In the genomic region with DNA sequence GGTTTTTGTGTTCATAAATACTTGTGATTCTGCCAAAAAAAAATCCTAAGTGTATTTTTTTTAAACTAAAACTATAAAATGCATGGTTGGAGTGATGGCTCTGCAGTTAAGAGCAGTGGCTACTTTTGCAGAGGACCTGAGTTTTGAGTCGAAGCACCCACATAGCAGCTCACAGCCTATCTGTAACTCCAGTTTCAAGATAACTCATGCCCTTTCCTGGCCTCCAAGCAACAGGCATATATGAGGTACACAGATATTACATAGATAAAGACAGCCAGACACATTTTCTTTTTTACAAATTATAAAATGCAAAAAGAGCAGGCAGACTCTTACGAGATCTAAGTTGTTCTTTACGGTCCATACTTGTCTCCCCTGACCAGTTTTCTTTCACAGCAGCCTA, we compare ENCODE assay signal across 21 mouse cellular contexts.
"Had no signal": no experiment of that assay in that cellular context is flagged by ENCODE, and none has a peak within 500 bp of the region (broad histone marks: within the 10 kb centered on the region; RNA-seq: fewer than 3 reads in every experiment).

No protein-coding gene starts in this region.

- H3K27ac ChIP-seq: layer of hippocampus, adult 2 months; limb, embryonic 10.5 days; limb, embryonic 13.5 days; neural tube, embryonic 12.5 days; neural tube, embryonic 15.5 days; stomach, postnatal 0 days had no signal

- ATAC-seq: intestine, embryonic 16.5 days had no signal

- H3K9ac ChIP-seq: limb, embryonic 13.5 days; neural tube, embryonic 12.5 days; neural tube, embryonic 15.5 days had no signal

- H3K9me3 ChIP-seq: limb, embryonic 10.5 days; neural tube, embryonic 12.5 days; neural tube, embryonic 15.5 days had no signal

- DNase-seq: kidney, adult 18-20 months; kidney, adult 9 months; kidney, postnatal 25 days; layer of hippocampus, adult 9-11 months; lung, adult 2 months; lung, postnatal 36 days; midbrain, embryonic 14.5 days; right cerebral cortex, adult 18-20 months; right cerebral cortex, postnatal 14 days; right cerebral cortex, postnatal 4 days; thymus, adult 2 months; thymus, postnatal 14 days; thymus, postnatal 4 days had no signal

- H3K4me3 ChIP-seq: layer of hippocampus, adult 2 months; limb, embryonic 10.5 days; limb, embryonic 13.5 days; neural tube, embryonic 12.5 days; neural tube, embryonic 15.5 days had no signal

- H3K27me3 ChIP-seq: limb, embryonic 13.5 days; neural tube, embryonic 12.5 days; neural tube, embryonic 15.5 days had no signal

- H3K4me1 ChIP-seq: limb, embryonic 10.5 days; limb, embryonic 13.5 days; neural tube, embryonic 12.5 days; neural tube, embryonic 15.5 days had no signal

- H3K4me2 ChIP-seq: limb, embryonic 13.5 days; midbrain, embryonic 11.5 days; neural tube, embryonic 12.5 days; neural tube, embryonic 15.5 days had no signal
